Mouse (Mus musculus) urinary bladder, adult 2 months (tissue): ENCODE results near the gene Duox2. TPM values are rescaled to one million over a fixed set of nuclear protein-coding genes. Genes with fewer than 3 reads are reported as not detected.
"Not testable (repeated sequence)": the region's sequence is repeated elsewhere in the genome, so short reads cannot be mapped to it uniquely, and the experiment has no call there.

Source experiments
- DNase-seq: peaks from one replicate; pipeline ENCODE4 v3.0.0; 2022; ENCODE audit warnings: low spot score
- polyA plus RNA-seq: library from polyadenylated mRNA; depleted of rRNA; stranded (reverse); fragments of >200 nt; gene quantifications from 2 replicates; pipeline ENCODE4 v1.2.3, GENCODE M21; 2012; rRNA removed

Gene Duox2
- polyA plus RNA-seq: 0.54 and 0.56 TPM in 2 replicates

- no peak for DNase-seq
Measured at GRCm38 (mm10) chr2:122298096-122298499, at the start of gene Duox2. Gene Duox2 (minus strand): TSS chr2:122298449.

- no peak for DNase-seq
Measured at GRCm38 (mm10) chr2:122347257-122347656, 49.0 kb upstream of the Duox2 start.

DNA sequence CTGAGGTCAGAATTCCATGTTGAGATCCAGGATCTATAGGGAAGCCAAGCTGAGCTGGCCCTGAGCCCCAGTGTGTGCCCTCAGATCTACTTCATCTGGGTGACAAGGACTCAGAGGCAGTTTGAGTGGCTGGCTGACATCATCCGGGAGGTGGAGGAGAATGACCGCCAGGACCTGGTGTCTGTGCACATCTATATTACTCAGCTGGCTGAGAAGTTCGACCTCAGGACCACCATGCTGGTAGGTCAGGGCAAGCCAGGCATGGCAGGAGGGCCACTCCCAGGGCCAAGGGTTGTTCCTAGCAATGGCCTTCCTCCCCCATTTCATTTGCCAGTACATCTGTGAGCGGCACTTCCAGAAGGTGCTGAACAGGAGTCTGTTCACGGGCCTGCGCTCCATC lies 47.9 kb upstream of the Duox2 start:
- DNase-seq: not testable (repeated sequence)

- DNase-seq: peak; percentile 40
Measured at GRCm38 (mm10) chr2:122345106-122345893, 47.1 kb upstream of the Duox2 start.

DNA sequence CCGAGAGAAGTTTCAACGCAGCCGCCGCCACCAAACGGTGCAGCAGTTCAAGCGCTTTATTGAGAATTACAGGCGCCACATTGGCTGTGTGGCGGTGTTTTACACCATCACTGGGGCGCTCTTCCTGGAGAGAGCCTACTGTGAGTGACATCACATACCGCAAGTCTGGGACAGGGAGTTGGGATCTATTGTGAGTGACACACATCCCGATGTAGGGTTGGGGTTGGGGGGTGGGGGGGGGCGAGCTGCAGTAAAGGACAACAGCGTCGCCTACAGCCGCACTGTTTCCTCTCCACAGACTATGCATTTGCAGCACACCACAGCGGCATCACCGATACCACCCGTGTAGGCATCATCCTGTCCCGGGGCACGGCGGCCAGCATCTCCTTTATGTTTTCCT lies 39.0 kb upstream of the Duox2 start:
- DNase-seq: no peak

GRCm38 (mm10) chr2:122334170-122334569 lies 35.9 kb upstream of the Duox2 start:
- no peak for DNase-seq

DNA sequence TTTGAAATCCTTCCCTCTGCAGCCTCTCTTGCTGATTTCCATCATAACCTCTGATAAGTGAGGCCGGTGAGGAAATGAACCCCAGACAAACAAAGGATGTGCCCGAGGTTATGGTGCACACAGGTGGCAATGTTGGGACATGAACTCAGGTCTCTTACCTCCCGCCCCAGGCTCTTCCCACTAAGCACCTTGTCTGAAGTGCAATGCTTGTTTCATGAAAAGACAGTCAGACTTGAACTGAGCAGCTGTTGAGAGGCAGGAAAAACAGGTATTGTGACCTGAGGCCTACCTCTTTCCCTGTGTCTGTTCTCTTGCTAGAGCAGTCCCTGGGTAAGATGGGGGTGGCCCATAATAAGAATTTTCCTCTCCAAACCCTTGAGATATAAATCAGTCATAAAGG lies 34.0 kb upstream of the Duox2 start:
- DNase-seq: no peak

DNA sequence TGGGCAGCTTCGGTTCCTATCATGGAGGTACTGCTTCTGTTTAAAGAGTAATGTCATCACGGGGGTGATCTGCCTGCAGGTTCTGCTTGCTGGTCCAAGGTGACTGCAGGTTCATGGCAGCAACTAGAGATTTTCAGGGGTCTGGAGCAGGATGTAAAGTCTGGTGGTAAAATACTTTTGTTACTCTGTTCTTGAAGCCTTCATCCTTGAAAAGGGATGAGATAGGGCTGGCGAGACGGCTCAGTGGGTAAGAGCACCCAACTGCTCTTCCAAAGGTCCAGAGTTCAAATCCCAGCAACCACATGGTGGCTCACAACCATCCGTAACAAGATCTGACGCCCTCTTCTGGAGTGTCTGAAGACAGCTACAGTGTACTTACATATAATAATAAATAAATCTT lies 32.1 kb upstream of the Duox2 start:
- not testable (repeated sequence) for DNase-seq

DNA sequence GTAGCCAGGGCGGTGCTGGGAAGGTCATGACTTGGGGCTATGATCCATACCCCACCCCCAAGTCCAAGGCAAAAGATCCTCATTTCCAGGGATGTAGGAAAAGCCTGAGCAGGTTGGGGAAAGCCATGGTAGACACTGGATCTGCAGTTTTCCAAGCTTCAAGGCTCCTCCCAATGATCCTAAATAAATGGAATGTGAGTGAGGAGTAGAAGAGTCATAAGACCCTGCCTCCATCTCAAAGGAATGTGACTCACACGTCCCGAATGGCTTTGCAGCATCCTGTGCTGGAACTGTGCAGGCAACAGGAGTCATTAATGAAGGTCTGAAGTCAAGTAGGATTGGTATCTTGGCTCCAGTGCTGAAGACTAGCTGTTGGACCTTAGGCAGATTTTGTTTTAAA lies 29.7 kb upstream of the Duox2 start:
- DNase-seq: no peak

DNA sequence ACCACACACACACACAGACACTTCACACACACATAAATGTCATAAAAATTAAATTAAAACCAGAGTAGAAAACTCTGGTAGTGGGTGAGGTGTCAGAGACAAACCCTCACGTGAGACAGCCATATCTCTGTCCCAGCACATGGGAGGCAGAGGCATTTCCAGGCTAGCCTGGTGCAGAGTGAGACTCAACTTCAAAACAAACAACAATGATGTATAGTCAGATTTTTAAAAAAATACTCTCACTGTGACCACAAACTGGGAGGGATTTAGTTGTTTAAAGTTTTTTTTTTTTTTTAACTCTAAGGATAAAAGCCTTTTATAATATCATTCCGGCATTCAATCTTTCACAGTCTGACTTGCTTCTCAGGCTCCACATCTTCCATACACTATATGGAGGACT lies 27.1 kb upstream of the Duox2 start:
- DNase-seq: no peak

DNA sequence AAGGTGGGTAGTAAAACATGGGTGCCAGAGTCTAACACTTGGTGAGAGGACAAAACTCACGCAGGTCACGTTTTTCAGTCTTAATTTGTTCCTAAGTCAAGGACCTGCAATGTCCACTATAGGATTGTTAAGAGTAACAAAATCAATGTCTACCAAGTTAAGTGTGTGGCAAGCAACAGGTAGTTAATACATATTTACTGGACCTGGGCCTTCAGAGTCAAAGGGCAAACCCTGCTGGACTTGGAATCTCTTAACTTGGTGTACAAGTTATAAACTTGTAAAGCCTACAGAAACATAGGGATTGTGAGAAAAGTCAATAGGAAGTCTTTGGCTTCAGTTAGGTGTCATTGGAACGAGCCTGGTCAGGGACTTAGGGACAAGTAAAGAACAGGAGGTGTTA lies 26.3 kb upstream of the Duox2 start:
- no peak for DNase-seq

DNA sequence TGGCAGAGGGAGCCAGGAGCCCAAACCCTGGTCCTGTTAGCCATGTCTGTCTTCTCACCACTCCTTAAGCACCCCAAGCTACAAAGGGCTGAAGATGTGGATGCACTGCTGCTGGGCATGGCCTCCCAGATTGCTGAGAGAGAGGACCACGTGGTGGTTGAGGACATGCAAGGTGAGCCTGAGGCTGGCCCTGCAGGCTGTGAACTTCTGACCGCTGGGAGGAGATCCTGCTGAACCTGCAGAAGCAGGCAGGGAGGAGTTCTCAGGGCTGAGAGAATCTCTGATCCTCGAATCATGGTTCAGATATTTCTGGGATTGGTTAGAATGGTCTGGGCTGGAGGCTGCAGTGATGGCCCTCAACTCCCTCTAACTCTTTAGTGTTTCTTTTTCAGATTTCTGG lies 25.7 kb upstream of the Duox2 start:
- no peak for DNase-seq

- DNase-seq: no peak
Measured at GRCm38 (mm10) chr2:122317384-122317783, 19.1 kb upstream of the Duox2 start.

DNA sequence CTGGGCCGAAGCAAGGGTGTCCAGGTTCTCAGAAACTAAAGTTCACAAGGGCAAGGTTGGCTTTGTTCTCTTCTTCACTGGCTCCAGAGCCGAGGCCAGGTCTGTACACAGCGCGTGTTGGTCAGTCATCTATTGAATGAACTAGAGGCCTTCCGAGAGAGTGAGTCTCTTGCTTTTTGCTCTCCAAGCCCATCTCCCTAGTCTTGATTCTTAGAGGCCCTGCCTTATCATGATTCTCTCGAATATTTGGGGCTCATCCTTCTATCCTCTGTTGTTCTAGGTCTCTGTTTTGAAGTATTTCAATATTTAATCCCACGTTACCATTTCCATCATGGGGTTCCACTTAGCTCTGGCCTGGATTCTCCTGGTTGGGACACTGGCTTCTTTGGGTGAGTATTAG lies 17.1 kb upstream of the Duox2 start, which contains the start of gene Duox1:
Gene Duox1 (plus strand): TSS at position 301 of the 400 bp plus-strand sequence.
- DNase-seq: no peak

DNA sequence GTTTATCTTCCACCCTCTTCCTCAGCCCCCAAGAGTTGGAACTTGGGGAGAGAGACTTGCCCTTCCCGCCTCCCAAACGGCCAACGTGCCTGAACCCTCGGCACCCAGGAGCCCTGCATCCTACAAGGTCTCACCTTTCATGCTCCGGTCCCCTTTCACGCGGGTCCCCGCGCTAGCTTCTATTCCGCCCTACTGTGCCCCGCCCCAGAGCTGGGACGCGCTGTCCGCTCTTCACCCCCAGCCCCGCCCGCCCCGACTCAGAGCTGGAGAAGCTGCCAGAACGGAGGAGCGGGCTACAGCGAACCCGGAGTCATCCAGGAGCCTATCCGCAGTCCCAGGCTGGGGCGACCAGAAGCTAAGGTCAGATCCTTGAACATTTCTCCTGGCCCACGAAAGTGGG lies 15.3 kb upstream of the Duox2 start, which contains the start of gene Duoxa1:
Gene Duoxa1 (minus strand): TSS at position 195 of the 400 bp plus-strand sequence.
- no peak for DNase-seq

DNA sequence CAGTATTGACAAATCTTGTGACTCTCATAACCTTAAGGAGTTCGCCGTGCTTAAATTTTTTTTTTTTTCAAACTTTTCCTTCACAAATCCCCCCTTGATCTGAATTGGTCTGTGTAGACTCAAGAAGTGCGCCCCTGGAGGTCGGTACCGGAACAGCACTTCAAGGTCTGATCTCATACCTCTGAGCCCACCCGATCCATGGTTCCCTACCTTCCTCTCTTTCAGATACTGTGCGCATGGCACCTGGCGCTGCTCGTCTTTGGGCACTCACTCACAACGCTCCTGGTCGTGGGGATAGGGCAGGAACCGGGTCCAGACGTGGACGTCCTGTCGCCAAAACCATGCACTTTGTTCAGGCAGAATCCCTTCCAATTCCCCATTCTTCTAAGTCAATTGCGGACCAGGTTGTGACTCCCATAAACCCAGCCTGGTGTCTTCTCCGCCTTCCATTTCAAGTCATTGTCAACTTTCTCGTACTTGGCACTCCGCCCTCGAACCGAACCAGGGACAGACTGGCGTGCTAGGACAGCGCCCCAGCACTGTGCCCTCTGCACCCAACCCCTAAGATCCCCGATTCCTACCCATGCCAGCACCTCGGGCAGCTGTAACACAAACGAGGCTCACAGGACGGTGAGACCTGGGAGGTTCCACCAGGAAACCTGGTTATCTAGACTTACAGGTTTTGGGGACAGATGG lies 14.6 kb upstream of the Duox2 start:
- peak; percentile 54 for DNase-seq

DNA sequence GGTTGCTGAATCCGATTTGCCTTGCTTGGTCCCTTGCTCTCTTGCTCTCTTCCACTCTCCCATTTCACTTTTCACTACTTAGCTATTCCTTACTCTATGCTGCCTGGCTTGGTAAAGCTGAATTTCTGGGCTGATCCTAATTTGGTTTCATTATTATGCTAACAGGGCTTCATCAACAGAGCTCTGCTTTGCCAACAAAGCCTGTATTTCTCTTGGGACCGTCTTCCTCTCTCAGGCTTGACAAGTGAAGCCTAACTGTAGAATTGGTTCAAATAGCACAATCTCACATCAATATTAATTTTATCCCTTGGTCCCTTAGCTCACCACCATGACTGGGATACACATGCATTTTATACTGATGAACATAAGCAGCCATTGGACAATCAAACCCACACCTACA lies 13.3 kb upstream of the Duox2 start:
- DNase-seq: no peak

- no peak for DNase-seq
Measured at GRCm38 (mm10) chr2:122309647-122310046, 11.4 kb upstream of the Duox2 start.

DNA sequence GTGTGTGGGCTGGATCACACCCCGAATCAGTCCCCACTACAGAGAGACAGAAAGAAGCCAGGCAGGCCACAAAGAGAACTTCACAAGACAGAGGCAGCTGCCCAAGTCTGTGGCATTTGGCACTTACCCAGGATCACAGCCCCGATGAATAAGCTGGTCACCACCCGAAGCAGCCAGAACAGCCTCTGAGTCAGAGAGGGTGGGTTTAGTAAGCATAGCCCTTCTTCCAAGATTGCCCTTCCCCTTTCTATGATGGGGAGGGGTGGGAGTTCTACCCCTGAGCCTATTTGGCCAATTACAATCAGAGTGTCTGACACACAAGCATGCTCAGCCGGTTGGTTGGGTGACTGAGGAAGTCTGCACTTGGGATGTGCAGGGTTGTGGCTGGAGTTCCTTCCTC lies 7.9 kb upstream of the Duox2 start:
- DNase-seq: no peak

DNA sequence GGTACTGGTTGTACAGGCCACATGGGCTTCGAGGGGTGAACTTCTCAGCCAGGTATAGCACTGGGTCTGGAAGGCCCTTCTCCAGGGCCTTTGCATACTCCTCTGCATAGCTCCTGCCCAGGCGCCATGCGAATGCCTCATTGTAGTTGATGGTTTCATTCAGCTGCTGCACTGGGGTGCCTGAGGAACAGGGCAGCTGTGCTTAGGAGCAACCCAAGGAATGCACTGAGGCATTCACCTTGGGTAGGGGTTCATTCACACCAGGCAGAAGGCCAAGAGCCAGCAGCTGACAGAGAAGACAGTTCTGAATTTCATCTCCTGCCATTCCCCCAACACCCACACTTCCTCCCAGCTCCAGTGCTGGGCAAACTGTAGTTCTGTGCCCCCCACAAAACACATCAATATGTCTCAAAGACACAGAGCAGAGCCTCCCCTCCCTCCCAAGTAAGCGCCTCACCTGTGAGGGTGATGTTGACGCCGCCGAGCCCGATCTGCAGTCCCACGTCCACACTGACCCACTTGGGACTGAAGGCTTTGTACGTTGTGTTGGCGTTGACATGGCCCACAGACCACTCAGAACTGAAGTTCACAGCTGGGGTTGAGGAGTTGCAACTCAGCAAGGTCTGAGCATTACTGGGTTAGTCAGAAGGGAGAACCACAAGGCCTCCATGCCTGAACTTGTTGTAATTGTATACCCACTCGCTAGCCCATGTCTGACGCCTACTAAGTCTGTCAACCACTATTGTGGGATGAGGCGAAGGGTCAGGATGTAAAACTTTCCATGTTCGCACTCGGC lies 7.0 kb upstream of the Duox2 start:
- DNase-seq: no peak

GRCm38 (mm10) chr2:122304544-122304943 lies 6.3 kb upstream of the Duox2 start:
- DNase-seq: no peak

GRCm38 (mm10) chr2:122302574-122303241 lies 4.5 kb upstream of the Duox2 start:
- DNase-seq: no peak
